Mouse (Mus musculus) midbrain, embryonic 10.5 days (tissue): Measurements from ENCODE around the gene Abhd6. TPM values are rescaled to one million over a fixed set of nuclear protein-coding genes. Genes with fewer than 3 reads are reported as not detected.

Experiments used
- DNase-seq: peaks from one replicate; pipeline ENCODE4 v3.0.0-alpha.2; 2017; ENCODE audit warnings: low spot score
- H3K27ac ChIP-seq: fragments of 300-500 bp; sonication (generic); replicated peaks from 2 replicates; pipeline ENCODE4 v1.5.1; 2016; ENCODE audit warnings: mild to moderate bottlenecking
- H3K27me3 ChIP-seq: fragments of 300-500 bp; sonication (generic); 2 replicates; pipeline ENCODE4 v1.6.1; 2016; ENCODE audit warnings: low read depth, mild to moderate bottlenecking; ENCODE audit not compliant: poor library complexity, severe bottlenecking
- H3K36me3 ChIP-seq: fragments of 300-500 bp; sonication (generic); 2 replicates; pipeline ENCODE4 v1.6.1; 2016; ENCODE audit warnings: mild to moderate bottlenecking, moderate library complexity
- H3K4me1 ChIP-seq: fragments of 300-500 bp; sonication (generic); 2 replicates; pipeline ENCODE4 v1.6.1; 2016
- H3K4me3 ChIP-seq: fragments of 300-500 bp; sonication (generic); 2 replicates; pipeline ENCODE4 v1.5.1; 2016; ENCODE audit warnings: mild to moderate bottlenecking, moderate library complexity
- H3K9me3 ChIP-seq: fragments of 300-500 bp; sonication (generic); replicated peaks from 2 replicates; pipeline ENCODE4 v1.6.1; 2016; ENCODE audit warnings: mild to moderate bottlenecking
- WGBS: fragments of 180-500 bp; shearing (Covaris S2); methylation state at CpG from one replicate; pipeline ENCODE4 v1.1.7; 2016; 5-methylcytosine and 5-hydroxymethylcytosine counted together
- polyA plus RNA-seq: library from polyadenylated mRNA; unstranded; fragments of >200 nt; fragmentation: Nextera tagmentation; extraction: Ambion mirVana; gene quantifications from 2 replicates; pipeline ENCODE4 v1.2.1, GENCODE M21; 2016

Gene Abhd6
- polyA plus RNA-seq, 1 experiment from 2014 or later: 14.7 TPM

GRCm38 (mm10) chr14:7978183-7978582 lies 24.5 kb upstream of the Abhd6 start:
- no peaks in the 10 kb centered on the region for H3K36me3 ChIP-seq
- no peaks in the 10 kb centered on the region for H3K4me1 ChIP-seq
- no peaks in the 10 kb centered on the region for H3K9me3 ChIP-seq
- H3K27ac ChIP-seq: no peak overlapping the region
- WGBS: 89% methylated on average over 1 of the region's 1 CpGs
- no peaks in the 10 kb centered on the region for H3K27me3 ChIP-seq
- no peak overlapping the region for H3K4me3 ChIP-seq
- DNase-seq: no peak

GRCm38 (mm10) chr14:7981226-7981625 lies 21.5 kb upstream of the Abhd6 start:
- no peak overlapping the region for H3K4me3 ChIP-seq
- H3K4me1 ChIP-seq: no peaks in the 10 kb centered on the region
- H3K9me3 ChIP-seq: no peaks in the 10 kb centered on the region
- no peak for DNase-seq
- H3K27me3 ChIP-seq: no peaks in the 10 kb centered on the region
- H3K36me3 ChIP-seq: no peaks in the 10 kb centered on the region
- WGBS: 95% methylated on average over 1 of the region's 1 CpGs
- no peak overlapping the region for H3K27ac ChIP-seq

GRCm38 (mm10) chr14:7986913-7987312 lies 15.8 kb upstream of the Abhd6 start:
- Histone ChIP-seq H3K36me3 (no peaks in the 10 kb centered on the region), H3K27me3 (no peaks in the 10 kb centered on the region), H3K4me1 (peaks cover 9% of the 10 kb centered on the region), H3K4me3 (no peak overlapping the region), H3K27ac (no peak overlapping the region), H3K9me3 (no peaks in the 10 kb centered on the region)
- DNase-seq: no peak
- 94% methylated on average over 6 of the region's 6 CpGs for WGBS

- peaks cover 9% of the 10 kb centered on the region for H3K4me1 ChIP-seq
- 65% methylated on average over 1 of the region's 1 CpGs for WGBS
- no peak overlapping the region for H3K27ac ChIP-seq
- H3K9me3 ChIP-seq: no peaks in the 10 kb centered on the region
- no peaks in the 10 kb centered on the region for H3K36me3 ChIP-seq
- no peaks in the 10 kb centered on the region for H3K27me3 ChIP-seq
- no peak overlapping the region for H3K4me3 ChIP-seq
- no peak for DNase-seq
Measured at GRCm38 (mm10) chr14:7989371-7989770, 13.3 kb upstream of the Abhd6 start.

- no peaks in the 10 kb centered on the region for H3K36me3 ChIP-seq
- H3K27ac ChIP-seq: no peak overlapping the region
- no peaks in the 10 kb centered on the region for H3K27me3 ChIP-seq
- peaks cover 9% of the 10 kb centered on the region for H3K4me1 ChIP-seq
- H3K4me3 ChIP-seq: no peak overlapping the region
- no peak for DNase-seq
- WGBS: 83% methylated on average over 3 of the region's 3 CpGs
- H3K9me3 ChIP-seq: no peaks in the 10 kb centered on the region
Measured at GRCm38 (mm10) chr14:7989961-7990360, 12.7 kb upstream of the Abhd6 start.

GRCm38 (mm10) chr14:7991108-7991776 lies 11.5 kb upstream of the Abhd6 start:
- WGBS: 83% methylated on average over 5 of the region's 5 CpGs
- H3K27ac ChIP-seq: no peak overlapping the region
- H3K36me3 ChIP-seq: no peaks in the 10 kb centered on the region
- H3K9me3 ChIP-seq: no peaks in the 10 kb centered on the region
- no peak overlapping the region for H3K4me3 ChIP-seq
- no peak for DNase-seq
- H3K4me1 ChIP-seq: peaks cover 9% of the 10 kb centered on the region
- no peaks in the 10 kb centered on the region for H3K27me3 ChIP-seq

GRCm38 (mm10) chr14:7992158-7992557 lies 10.5 kb upstream of the Abhd6 start:
- Histone ChIP-seq H3K36me3 (no peaks in the 10 kb centered on the region), H3K27ac (no peak overlapping the region), H3K4me1 (peaks cover 10% of the 10 kb centered on the region), H3K4me3 (no peak overlapping the region), H3K27me3 (no peaks in the 10 kb centered on the region), H3K9me3 (no peaks in the 10 kb centered on the region)
- no peak for DNase-seq
- WGBS: 82% methylated on average over 6 of the region's 6 CpGs

GRCm38 (mm10) chr14:7994271-7994767 lies 8.4 kb upstream of the Abhd6 start, which contains the start of gene Dnase1l3:
Gene Dnase1l3, minus strand, starts transcription at chr14:7994573.
- H3K9me3 ChIP-seq: no peaks in the 10 kb centered on the region
- no peak within 1 kb of the TSS for H3K4me3 ChIP-seq
- H3K27ac ChIP-seq: no peak within 1 kb of the TSS
- peaks cover 10% of the 10 kb centered on the region for H3K27me3 ChIP-seq
- 75% methylated on average over 8 of the region's 8 CpGs for WGBS
- DNase-seq: no peak
- no peaks in the 10 kb centered on the region for H3K36me3 ChIP-seq
- peaks cover 13% of the 10 kb centered on the region for H3K4me1 ChIP-seq

- H3K27me3 ChIP-seq: peaks cover 40% of the 10 kb centered on the region
- peak overlapping the region; percentile 40 for H3K4me3 ChIP-seq
- no peaks in the 10 kb centered on the region for H3K9me3 ChIP-seq
- 2% methylated on average over 15 of the region's 15 CpGs for WGBS
- peaks cover 9% of the 10 kb centered on the region; the same call in 1 of the 2 replicates for H3K4me1 ChIP-seq
- peak overlapping the region; percentile 73 for H3K27ac ChIP-seq
- peak; percentile 88 for DNase-seq
- H3K36me3 ChIP-seq: no peaks in the 10 kb centered on the region
Measured at GRCm38 (mm10) chr14:7997255-7997696, 5.4 kb upstream of the Abhd6 start.

- Histone ChIP-seq H3K36me3 (no peaks in the 10 kb centered on the region), H3K9me3 (no peaks in the 10 kb centered on the region), H3K27ac (no peak overlapping the region), H3K4me3 (no peak overlapping the region), H3K27me3 (peaks cover 49% of the 10 kb centered on the region), H3K4me1 (peaks cover 27% of the 10 kb centered on the region)
- no peak for DNase-seq
- 83% methylated on average over 3 of the region's 3 CpGs for WGBS
Measured at GRCm38 (mm10) chr14:7999030-7999429, 3.7 kb upstream of the Abhd6 start.

- Histone ChIP-seq H3K4me3 (no peak overlapping the region), H3K4me1 (peaks cover 31% of the 10 kb centered on the region), H3K9me3 (no peaks in the 10 kb centered on the region), H3K27me3 (peaks cover 53% of the 10 kb centered on the region), H3K36me3 (no peaks in the 10 kb centered on the region), H3K27ac (no peak overlapping the region)
- WGBS: 81% methylated on average over 5 of the region's 5 CpGs
- DNase-seq: no peak
Measured at GRCm38 (mm10) chr14:7999435-7999834, 3.3 kb upstream of the Abhd6 start.

GRCm38 (mm10) chr14:8000247-8000646 lies 2.5 kb upstream of the Abhd6 start:
- WGBS: 85% methylated on average over 5 of the region's 5 CpGs
- peaks cover 33% of the 10 kb centered on the region for H3K4me1 ChIP-seq
- peaks cover 55% of the 10 kb centered on the region for H3K27me3 ChIP-seq

GRCm38 (mm10) chr14:8000831-8001685 lies 1.6 kb upstream of the Abhd6 start:
- no peak overlapping the region for H3K4me3 ChIP-seq
- peaks cover 55% of the 10 kb centered on the region for H3K27me3 ChIP-seq
- DNase-seq: no peak
- no peaks in the 10 kb centered on the region for H3K9me3 ChIP-seq
- H3K27ac ChIP-seq: no peak overlapping the region
- H3K36me3 ChIP-seq: no peaks in the 10 kb centered on the region
- peaks cover 33% of the 10 kb centered on the region for H3K4me1 ChIP-seq
- 29% methylated on average over 17 of the region's 17 CpGs for WGBS

More at GRCm38 (mm10) chr14:8000247-8000646, 2.5 kb upstream of the Abhd6 start:
- DNase-seq: no peak
- Histone ChIP-seq H3K27ac (no peak overlapping the region), H3K9me3 (no peaks in the 10 kb centered on the region), H3K36me3 (no peaks in the 10 kb centered on the region), H3K4me3 (no peak overlapping the region)
